Mouse (Mus musculus): ENCODE data around the gene Lrba. TPM values are rescaled to one million over a fixed set of nuclear protein-coding genes. Genes with fewer than 3 reads are reported as not detected.

Gene Lrba
- total RNA-seq, 2 experiments from 2014 or later = 32.7 to 34.9 TPM

DNA sequence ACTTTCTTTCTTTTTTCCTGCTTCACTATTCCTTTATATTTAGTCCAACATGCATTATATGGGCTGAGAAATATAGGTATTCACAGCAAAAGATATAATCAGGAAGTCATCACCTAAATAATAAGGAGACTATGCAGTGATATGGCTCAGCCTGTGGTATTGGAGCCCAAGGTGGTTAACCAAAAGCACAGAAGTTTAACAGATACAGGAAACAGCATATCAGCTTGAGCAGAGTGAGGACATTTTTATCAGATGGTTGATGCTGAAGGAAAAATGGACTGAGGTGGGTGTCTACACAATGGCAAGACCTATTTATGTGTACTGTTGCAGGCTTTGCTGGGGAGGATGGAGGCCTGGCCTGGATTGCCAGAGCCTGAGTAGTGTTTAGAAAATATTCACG, 265.5 kb downstream of the Lrba start:
- no peak for DNase-seq (ENCODE audit: low spot score in 2 of 2)

DNA sequence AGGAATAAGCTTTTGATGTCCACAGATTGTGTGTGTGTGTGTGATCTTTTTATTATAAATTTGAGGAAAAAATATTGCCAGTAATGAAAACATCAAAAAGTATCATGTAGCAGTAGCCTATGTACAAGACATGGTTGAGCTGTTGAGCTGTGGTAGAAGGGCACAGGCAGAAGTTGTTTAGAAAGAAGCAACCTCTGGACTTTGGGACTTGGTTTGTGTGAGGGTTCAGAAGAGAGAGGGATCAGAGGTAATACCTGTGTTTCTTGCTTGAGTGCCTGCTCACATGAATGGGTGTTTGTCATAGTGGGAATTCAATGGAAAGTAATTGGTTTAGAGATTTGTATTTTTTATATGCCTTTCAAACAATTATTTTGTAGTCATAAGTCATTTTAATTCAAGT, 276.1 kb downstream of the Lrba start:
- DNase-seq (ENCODE audit: low spot score in 2 of 2) = no peak

DNA sequence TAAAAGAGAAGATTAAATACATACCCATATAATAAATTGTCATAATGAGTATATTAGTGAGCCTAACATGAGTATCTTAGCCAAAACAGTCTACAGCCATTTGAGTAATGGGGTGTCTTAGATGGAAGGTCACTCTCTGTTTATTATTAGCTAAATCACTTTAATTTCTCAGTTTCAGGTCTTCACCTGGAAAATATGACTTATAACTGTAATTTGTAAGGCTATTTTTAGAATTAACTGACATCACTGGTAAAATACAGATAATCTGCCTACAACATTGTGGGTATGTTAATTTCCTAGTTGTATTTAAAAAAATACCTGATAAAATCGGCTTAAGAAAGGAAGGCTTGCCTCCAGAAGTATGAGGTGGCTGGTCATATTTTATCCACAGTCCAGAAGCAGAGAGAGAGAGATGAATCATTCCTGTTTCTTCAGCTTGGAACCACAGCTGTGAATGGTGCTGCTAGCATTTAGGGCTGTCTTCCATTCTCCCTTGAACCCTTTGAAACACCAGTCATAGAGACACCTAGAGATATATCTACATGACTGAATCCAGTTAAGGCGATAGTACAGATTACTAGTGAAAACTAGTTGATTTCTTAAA, 294.1 kb downstream of the Lrba start:
- DNase-seq (ENCODE audit: low spot score in 2 of 2) = no peak

DNA sequence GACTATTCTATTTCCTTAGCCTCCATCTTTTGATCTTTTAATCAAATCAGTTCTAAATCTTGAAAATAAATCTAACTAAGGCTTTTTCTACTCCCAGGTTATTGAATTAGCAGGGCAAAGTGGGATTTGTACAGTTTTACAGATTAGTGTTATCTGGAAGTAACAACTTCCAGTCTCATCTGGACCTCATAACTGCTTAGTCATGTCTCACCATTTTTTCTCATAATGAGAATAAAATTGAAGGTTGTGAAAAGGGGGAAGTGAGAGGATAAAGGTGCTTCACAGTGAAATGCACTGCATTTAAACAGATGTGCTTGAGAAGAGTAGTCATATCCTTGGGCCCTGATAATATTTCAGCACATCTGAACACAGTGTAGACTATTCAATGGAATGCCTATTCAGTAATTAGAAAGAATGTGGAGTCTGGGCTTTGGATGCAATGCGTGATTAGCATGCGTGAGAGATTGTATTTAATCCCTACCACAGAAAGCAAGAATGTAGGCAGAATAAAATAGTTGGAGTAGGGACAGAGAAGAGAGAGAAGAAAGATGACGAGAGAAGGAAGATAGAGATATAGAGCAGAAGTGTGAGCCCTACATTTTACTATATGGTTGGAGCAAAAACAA, 298.5 kb downstream of the Lrba start:
- no peak for DNase-seq (ENCODE audit: low spot score in 2 of 2)

DNA sequence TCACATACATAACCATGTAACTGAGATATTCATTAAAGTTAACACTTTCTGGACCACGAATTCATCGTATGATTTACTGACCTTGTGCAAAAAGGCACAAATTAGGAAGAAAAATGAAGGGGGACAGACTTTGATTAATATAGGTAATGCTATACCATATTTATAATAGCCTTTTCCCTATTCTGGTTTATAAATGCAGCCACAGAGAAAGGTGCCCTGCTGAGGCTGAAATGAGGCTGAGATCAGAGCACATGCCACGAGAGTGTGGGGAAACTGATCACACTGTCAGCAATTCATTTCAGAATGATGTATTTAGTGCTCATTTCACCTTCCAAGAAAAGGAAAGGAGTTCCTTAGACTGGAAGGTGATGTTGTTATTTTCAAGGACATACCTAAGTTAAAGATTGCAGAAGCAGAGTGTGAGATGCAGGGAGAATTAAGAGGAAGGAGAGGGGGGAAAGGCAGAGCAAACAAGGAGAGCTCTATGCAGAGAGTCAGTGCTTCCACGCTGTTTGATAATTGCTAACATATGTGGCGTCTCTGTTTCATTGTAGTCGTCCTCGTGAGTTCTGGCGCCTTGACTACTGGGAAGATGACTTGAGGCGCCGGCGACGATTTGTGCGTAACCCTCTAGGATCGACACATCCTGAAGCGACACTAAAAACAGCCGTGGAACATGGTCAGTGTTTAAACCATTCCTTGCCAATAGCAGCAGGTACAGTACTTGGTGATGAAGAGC, 307.2 kb downstream of the Lrba start:
- no peak for DNase-seq (ENCODE audit: low spot score in 2 of 2)

DNA sequence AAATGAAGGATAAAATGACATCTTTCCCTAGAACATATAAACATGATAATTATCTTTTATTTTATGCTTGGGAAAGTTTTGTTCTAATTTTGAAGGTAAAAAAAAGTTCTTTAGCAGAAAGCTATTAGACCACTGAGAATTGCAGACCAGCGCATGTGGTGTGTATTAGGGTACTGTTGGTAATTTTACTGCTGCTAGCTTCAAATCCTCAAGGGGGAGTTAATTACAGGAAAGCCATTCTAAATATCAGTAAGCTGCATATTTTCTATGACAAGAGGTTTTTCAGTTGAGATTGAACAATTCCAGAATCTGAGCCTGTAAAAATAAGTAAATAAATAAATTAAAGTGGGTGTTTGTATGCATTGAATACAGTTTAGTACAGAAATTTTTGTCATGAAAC, 312.3 kb downstream of the Lrba start:
- no peak for DNase-seq (ENCODE audit: low spot score in 2 of 2)

DNA sequence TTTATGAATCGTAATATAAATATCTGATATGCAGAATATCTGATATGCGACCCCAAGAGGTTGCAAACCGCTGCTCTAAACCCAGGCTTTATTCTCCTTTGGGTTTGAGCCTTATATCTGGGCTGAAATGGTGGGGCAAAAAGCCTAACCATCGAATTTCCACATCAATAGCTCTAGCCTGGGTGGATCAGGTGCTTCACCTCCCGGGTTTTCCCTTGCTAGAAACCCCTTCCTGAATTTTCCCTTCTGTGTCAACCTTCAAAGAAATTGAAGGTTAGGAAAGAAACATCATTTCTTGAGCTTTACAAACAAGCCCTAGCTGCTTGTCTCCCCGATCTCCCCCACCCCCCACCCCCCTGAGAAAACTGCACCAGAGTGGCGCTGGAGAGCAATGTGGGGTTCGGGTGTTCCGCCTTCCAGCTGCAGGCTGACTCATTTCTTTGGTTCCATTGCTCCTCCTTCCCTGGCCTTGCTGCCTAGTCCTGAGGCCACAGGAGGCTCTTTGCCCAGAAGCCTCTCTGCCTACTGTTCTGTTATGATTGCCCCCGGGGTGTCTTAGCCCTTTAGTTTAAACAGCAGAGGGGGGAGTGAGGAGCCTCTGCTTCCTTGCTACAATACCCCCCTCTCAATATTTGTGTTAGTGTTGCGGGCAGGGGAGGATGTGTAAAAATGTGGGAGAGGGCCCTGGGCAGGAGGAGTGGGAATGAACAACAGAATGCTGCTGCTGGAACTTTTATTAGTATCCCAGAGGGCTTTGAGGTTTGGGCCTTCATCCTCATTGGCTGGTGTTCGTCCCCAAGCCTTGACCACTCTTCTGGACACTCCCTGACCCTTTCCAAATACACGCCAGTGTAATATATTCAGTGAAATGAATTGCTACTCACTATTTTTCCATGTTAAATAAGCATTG, 314.4 kb downstream of the Lrba start:
- peak in 1 of 2 experiments; percentile 20 for DNase-seq (ENCODE audit: low spot score in 2 of 2)

DNA sequence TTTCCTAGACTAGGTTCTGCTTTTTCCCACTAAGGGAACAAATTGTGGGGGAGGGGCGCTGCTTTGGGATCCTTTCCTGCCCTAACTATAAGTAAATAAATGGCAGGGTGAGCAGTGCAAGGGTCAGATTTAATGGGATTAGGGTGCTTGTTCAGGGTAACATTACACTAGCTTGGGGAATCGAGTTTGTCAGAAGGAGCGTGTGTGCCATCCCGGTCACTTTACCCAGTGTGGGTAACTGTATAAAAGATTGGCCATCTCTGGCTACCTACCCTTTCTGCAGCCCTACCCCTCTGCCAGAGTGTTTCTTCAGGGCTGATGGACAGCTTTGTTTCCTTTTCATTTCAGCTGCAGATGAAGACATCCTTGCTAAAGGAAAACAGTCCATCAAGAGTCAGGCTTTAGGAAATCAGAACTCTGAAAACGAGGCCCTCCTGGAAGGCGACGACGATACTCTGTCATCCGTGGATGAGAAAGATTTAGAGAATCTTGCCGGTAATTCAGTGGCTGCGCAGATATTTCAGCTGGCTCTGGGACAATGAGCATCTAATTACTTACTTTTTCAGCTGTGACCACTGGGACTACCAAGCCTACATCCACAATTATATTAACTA, 315.2 kb downstream of the Lrba start:
- no peak for DNase-seq (ENCODE audit: low spot score in 2 of 2)

DNA sequence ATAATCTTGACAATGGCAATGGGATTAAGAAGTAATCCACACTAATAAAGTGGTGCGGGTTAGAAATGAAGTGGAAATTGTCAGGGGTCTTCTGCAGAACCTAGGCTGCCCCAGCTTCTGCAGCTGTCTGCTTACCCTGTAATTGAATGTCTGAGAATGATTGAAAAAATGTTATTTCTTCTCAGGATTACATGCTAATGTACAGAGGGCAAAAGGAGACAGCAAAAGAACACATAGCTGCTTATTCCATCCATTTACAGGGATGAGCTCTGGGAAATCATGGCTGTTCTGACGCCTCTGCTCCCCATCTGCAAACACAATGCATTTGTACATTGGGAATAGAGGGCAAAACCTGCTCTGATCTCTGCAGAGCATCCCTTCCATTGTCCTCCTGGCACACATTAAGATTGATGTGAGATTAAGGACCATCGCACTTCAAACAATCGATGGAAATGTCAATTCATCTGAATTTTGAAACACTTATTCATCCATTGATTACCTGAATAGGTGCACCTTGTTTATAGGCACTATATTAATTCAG, 316.7 kb downstream of the Lrba start:
- no peak for DNase-seq (ENCODE audit: low spot score in 2 of 2)

DNA sequence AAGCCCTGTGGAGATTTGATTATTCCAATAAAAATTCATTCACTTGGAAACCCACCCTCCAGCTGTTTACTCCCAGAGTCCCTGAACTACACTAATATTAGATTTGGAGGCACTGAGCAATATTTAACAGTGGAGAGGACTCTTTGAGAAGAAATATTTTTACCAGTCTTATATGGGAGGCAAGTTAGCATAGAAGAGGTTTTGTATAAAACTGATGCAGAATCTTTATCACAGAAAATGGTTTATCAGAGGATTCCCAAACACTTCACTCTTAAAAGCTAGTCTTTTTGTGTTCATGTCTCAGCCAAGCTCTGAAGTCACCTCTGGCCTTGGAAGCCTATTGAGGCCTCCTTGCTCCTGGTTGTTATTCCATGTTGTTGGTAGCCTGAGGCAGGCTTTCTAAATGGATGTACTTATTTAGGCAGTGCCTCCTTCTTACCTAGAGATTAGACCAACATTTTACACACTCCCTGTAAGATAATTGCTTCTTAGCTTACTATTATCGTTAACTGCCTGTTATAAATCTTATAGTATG, 317.4 kb downstream of the Lrba start:
- no peak for DNase-seq (ENCODE audit: low spot score in 2 of 2)

DNA sequence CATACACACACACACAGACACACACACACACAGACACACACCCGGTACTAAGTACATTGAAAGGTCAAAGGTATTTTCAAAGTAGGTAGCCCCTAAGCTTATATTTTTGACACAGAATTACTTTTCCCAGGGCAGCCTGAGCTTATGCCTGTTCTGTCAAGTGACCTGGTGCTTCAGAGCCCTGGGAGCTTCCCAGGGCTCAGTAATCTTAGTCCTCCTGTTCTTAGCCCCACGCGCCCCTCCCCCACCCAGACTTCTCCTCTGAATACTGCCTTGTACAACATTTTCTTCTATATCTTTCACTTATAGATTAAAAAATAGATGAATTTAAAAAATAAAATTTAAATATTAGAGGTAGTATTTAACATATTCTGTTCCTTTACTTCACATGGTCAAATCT, 320.3 kb downstream of the Lrba start:
- DNase-seq (ENCODE audit: low spot score in 2 of 2) = no peak

DNA sequence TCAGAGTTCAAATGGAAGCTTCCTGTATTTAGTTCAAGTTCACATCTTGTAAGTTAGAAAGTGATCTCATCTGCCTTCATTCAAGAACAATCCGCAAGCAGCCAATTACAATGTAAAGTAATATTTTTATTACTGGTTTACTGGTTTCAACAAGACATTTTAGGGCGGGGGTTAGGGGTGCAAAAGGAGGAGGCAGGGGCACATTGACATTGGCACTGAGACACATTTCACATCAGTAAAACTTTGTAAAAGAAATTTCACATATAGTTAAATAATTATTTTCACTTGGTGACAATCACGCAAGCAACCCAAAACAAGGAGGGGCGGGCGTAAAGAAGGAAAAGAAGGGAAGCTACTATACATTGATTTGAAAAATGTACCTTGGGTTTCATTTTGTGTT, 321.5 kb downstream of the Lrba start:
- no peak for DNase-seq (ENCODE audit: low spot score in 2 of 2)

DNA sequence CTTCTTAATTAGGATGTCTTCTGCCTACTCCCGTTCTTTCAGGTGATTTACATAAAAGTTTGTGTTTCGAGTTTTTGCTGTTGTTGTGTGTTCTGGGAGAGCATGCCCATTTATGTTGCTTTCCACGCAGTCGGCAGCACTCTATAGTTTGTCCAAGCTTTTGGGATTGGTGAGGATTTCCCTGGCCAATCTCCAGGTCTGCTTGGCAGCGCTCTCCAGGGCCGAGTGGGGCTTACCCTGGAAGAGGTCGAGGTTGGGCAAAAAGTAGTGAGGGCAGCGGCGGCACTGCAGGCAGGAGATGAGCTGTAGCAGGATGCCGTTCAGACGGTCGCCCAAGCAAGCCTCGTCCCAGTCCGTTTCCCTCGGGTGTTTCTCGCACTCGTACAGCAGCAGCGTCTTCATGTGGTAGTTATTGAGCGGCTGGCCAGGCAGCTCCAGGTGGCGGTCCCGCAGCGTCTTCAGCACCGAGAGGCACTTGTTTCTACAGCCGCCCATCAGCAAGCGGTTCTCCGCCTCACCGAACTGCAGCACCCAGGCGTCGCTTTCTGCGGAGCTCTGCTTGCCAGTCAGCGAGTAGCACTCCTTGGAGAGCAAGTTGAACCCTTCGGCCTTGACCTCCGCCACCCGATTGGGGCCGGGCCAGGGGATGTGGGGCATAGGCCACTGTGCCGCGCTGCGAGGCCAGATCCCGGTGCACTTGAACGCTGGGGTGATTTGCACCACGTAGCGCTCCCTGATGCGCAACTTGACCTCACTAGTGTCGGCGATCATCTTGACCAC, 322.2 kb downstream of the Lrba start:
- DNase-seq (ENCODE audit: low spot score in 2 of 2) = peak; percentile 68 to 72

DNA sequence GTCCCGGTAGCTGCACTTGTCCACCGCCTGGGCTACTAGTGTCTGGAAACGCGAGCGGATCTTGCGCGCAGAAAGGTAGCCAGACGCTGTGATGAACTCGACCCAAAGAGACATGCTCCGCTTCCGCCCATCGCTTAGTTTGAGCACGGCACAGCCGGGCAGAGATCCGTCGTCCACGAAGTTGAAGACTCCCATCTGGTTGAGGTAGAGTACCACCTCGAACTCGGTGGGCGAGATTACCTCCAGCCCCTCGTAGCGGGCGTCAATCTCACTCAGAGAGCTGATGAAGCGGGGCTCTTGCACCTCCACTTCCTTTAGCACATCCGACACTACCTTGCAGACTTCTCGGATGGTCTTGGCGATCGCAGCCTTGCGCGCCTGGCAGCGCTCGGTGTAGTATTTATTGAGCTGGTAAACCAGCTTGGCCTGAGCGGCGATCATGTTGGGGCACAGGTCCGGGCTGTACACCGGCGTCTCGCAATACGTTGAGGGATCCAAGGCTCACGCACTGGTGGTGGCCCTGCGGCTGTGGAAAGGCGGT, 322.8 kb downstream of the Lrba start:
- no peak for DNase-seq (ENCODE audit: low spot score in 2 of 2)

DNA sequence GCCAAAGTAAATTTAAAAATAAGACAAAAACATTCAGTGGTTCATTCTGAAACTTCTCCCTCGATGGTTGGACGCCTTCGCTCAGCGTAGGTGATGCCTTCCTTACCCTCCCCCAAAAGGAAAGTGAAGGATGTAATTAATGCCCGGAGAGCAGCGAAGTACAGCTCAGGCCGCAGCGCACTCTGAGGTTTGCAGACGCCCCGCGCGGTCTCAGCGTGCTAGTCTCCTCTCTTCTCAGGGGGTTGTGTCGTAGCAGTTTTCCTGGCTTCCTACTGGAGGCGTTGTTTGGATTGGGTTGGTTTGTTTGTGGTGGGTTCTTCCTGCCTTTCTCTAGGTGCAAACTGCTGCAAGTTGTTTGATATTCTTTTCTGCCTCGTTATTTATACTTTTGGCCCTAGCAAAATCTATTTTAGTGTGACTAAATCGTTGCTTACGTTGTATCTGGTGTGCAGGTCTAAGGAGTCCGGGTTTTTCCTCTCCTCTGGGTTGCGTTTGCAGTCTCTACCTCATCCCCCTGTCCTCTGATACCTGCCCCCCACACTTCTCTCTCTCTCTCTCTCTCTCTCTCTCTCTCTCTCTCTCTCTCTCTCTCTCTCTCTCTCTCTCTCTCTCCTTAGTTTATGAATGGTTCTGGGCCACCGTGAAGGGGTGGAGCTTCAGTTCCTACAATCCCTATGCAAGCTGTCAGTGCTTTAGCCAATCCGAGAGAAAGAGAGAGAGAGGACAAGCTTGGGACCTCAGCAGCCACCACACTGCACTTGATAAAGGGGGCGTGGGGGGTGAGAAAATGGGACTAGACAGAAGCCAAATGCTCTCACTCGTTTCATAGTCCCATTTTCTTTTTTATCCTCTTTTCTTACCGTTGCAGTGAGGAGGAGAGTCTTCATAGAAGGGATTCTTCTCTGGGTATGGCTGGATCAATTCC, 323.9 kb downstream of the Lrba start, which contains the start of gene Mab21l2:
TSS of gene Mab21l2 (minus strand) at position 539 of the 925 bp plus-strand sequence.
- peak; percentile 22 to 30 for DNase-seq (ENCODE audit: low spot score in 2 of 2)

DNA sequence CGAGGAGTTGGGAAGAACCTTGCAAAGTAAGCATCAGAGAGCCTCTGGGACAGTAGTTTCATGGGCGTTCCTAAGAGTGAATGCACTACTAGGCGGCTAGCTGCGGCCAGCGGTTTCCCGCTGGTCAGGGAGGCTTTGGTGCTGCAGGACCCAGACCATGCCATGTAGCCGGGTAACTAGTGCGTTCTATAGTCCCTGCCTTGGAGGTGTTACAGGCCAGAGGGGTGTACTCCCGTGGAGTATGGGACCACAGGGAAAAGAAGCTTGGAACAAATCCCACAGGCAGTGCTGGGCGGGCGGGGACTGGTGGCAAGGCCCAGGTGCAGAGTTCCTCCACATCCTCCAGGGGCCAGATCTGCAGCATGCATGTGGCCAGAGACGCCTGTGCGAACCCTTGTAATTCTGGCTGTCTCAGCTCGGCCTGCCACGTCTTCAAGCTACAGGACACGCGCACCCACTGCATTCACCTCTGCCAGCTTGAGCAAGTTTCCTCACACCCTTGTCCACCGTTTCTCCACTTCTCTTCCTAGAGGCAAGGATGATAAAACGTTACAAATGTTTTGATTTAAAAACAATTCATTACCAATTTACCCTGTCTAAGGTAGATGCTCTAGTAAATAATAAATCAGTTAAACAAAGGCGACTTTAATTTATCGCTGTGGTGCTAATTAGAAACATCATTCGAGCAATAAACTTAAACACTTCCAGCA, 326.0 kb downstream of the Lrba start:
- DNase-seq (ENCODE audit: low spot score in 2 of 2) = no peak

DNA sequence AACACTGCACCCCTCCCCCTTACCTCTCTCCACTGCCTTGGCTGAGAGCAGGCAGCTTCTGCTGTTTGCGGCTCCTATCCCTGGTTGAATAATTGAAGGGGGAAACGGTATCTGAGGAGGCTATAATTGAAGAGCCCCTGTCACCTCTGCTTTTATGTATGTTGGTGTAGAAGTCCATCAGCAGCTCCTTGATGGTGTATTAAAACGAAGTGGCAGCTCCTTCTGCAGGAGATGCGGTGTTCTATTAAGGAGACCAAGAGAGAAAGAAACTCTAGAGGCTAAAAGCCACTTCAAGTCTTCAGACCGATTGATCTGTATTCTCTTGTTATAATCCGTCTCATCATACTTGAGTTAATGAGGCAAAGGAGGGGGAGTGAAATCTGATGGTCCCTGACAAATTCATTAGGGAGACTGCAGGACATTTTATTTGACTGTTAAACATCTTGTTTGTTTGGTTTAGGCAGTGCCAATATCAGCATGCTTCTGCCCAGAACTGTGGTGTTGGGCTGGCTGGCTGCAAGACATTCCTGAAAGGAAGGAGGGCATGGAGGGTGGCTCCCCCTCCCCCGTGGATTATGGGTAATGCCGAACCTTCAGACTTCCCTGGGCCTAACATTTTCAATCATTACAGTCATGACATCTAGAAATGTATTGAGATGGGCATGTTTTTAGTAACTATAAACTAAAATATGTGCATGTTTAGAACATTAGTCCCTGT, 326.7 kb downstream of the Lrba start:
- no peak for DNase-seq (ENCODE audit: low spot score in 2 of 2)
